Mouse (Mus musculus) yolk sac, embryonic 10.5 days (tissue): ENCODE data around the gene Srsy.
"Not testable (repeated sequence)": the region's sequence is repeated elsewhere in the genome, so short reads cannot be mapped to it uniquely, and the experiment has no call there.

Experiments
- DNase-seq: peaks from one replicate; pipeline ENCODE4 v3.0.0-alpha.2; 2017; ENCODE audit warnings: low spot score

Srsy gene

DNA sequence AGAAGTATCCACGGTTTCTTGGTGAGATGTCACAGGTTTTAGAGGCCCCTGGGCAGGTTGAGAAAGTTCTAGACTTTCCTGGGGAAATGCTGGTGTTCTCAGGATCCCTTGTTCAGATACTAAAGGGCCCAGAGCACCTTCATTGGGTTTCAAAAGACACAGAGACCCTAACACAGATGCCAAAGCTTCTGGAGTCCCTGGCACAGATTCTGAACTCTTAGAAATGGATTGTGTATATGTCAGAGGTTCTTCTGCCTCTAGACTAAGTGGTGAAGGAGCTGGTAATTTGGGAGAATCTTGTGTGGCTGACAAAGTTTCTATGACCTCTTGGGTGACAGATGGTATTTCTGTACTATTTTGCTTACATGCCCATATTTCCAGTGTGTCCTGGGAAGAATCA is at the start of gene Srsy:
Gene Srsy, minus strand, starts transcription at position 101 of the 400 bp plus-strand sequence.
- DNase-seq, result not testable (repeated sequence)
